ENCODE assay signal across 26 mouse cellular contexts in the genomic region with DNA sequence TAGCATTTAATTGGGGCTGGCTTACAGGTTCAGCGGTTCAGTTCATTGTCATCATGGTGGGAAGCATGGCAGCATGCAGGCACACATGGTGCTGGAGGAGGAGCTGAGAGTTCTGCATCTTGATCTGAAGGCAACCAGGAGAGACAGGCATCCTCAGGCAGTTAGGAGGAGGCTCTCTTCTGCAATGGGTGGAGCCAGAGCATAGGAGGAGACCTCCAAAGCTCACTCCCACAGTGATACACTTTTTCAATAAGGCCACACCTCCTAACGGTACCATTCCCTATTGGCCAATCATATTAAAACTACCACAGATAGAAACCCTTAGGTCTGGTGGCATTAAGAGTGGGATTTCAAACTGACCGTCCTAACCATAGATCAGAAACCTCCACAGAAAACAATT. TPM values are rescaled to one million over a fixed set of nuclear protein-coding genes. Genes with fewer than 3 reads are reported as not detected.
"Had no signal": no experiment of that assay in that cellular context is flagged by ENCODE, and none has a peak within 500 bp of the region (broad histone marks: within the 10 kb centered on the region; RNA-seq: fewer than 3 reads in every experiment).

No protein-coding gene starts in this region.

- DNase-seq: lung, adult 2 months; lung, postnatal 14 days; lung, postnatal 36 days; retina, postnatal 1 day; right cerebral cortex, adult 18-20 months; right cerebral cortex, postnatal 25 days; right cerebral cortex, postnatal 4 days; spleen, adult 18-20 months; thymus, adult 18-20 months; thymus, postnatal 14 days; thymus, postnatal 36 days had no signal

- H3K4me1 ChIP-seq: limb, embryonic 15.5 days; lung, embryonic 15.5 days; neural tube, embryonic 12.5 days; stomach, embryonic 15.5 days had no signal

- H3K9ac ChIP-seq: limb, embryonic 15.5 days; liver, embryonic 15.5 days; lung, embryonic 15.5 days; midbrain, embryonic 13.5 days; neural tube, embryonic 12.5 days; stomach, embryonic 15.5 days had no signal

- H3K27me3 ChIP-seq: limb, embryonic 15.5 days; liver, embryonic 15.5 days; lung, embryonic 15.5 days; megakaryocyte, embryonic 14.5 days; midbrain, embryonic 13.5 days; neural tube, embryonic 12.5 days; stomach, embryonic 15.5 days had no signal

- H3K4me2 ChIP-seq: limb, embryonic 15.5 days; liver, embryonic 15.5 days; lung, embryonic 15.5 days; midbrain, embryonic 11.5 days; midbrain, embryonic 13.5 days; neural tube, embryonic 12.5 days; stomach, embryonic 15.5 days had no signal

- H3K4me3 ChIP-seq: limb, embryonic 15.5 days; liver, embryonic 15.5 days; lung, embryonic 15.5 days; megakaryocyte, embryonic 14.5 days; midbrain, embryonic 13.5 days; myocyte; neural tube, embryonic 12.5 days; stomach, embryonic 15.5 days had no signal

- H3K36me3 ChIP-seq: liver, embryonic 15.5 days; lung, embryonic 15.5 days; neural tube, embryonic 12.5 days; stomach, embryonic 15.5 days had no signal

- ATAC-seq: lung, postnatal 0 days; midbrain, embryonic 13.5 days; midbrain, embryonic 16.5 days had no signal

- H3K9me3 ChIP-seq: limb, embryonic 15.5 days; liver, embryonic 15.5 days; lung, embryonic 15.5 days; megakaryocyte, embryonic 14.5 days; midbrain, embryonic 13.5 days; neural tube, embryonic 12.5 days; stomach, embryonic 15.5 days had no signal

- H3K27ac ChIP-seq: limb, embryonic 15.5 days; liver, embryonic 15.5 days; lung, embryonic 15.5 days; macrophage; midbrain, embryonic 13.5 days; neural tube, embryonic 12.5 days; stomach, embryonic 15.5 days had no signal

RNA-seq across cellular contexts. Expression of a gene that starts 25.9 kb away (rescaled TPM):
- polyA plus RNA-seq: macrophage; small intestine, adult 2 months had no signal

RNA-seq across cellular contexts. Expression of a gene that starts 29.1 kb away (rescaled TPM):
- total RNA-seq: megakaryocyte progenitor cell, adult 5-6 weeks; neutrophil, adult 5-6 weeks had no signal
- polyA plus RNA-seq: liver, embryonic 15.5 days; lung, adult 2 months; lung, embryonic 15.5 days; lung, postnatal 0 days; macrophage; myocyte; small intestine, adult 2 months had no signal
